Mouse (Mus musculus) liver, postnatal 0 days (tissue): ENCODE results near the gene 4833420G17Rik.

Experiments
- CTCF ChIP-seq: sonication (generic); IDR thresholded peaks from 2 replicates; pipeline ENCODE4 v1.5.1; 2016; ENCODE audit warnings: antibody characterized with exemption, low read depth
- EP300 ChIP-seq: IDR thresholded peaks from 2 replicates; pipeline ENCODE4 v1.6.1; 2016; ENCODE audit warnings: antibody characterized with exemption, low read depth, mild to moderate bottlenecking

GRCm38 (mm10) chr13:119455082-119455481 is 7.5 kb upstream of the 4833420G17Rik start:
- no peak for TF ChIP-seq CTCF
- no peak for TF ChIP-seq EP300
